Mouse (Mus musculus): ENCODE results near the gene Taok3.

Taok3 gene

DNA sequence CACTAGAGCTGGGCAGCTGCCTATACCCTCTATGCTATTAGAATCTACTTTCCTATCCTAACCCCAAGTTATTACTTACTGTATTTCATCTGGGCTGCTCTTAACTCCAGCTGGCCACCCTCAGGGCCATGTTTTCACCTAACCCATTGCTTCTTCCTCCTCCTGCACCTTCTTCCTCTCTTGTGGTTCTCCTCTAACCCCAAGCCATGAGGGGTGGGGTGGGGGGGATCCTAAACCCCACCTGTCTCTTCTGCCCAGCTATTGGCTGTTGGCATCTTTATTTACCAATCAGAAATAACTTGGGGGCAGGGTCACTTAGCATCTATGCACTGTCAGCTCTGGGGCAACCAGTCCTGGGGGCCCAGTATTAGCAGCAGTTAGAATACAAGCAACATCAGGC, 26.2 kb downstream of the Taok3 start:
- DNase-seq (ENCODE audit: low spot score) = no peak

DNA sequence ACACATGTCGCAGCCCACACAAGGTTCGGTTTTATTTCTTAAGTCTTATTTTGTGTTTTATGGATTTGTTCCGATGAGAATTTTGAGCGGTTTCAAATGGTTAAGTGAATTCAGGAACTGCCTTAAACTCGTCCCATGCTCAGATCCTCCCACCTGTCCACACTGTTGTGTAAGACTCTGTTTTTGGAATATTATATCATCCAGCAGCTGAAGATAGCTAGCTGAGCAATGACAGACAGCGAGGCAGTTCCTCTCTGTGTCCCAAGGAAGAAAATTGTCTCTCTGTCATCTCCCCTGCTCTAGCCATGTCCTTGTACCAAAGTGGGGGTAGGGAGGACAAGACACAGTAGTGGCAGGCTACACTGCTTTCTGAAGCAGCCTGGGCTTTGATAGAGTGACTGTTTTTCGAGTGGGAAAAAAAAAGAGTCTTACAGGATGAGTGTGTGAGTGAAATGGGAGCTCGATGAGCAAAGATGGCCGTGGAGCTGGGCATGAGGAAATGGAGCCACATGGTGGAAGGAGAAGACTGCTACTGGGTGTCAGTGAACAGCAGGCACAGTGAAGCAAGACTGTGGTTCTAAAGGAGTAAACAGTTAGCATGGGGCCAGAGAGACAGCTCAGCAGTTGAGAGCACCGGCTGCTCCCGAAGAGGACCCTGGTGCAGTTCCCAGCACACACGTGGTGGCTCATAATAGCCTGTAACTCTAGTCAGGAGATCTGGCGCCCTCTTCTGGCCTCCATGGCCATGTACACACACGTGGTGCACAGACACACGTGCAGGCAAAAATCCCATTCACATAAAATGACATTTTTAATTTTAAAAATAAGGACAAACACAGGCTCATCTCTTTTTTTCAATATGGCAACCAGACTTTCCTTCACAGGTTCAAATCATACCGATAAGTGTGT, 27.5 kb downstream of the Taok3 start:
- no peak for DNase-seq (ENCODE audit: low spot score)

DNA sequence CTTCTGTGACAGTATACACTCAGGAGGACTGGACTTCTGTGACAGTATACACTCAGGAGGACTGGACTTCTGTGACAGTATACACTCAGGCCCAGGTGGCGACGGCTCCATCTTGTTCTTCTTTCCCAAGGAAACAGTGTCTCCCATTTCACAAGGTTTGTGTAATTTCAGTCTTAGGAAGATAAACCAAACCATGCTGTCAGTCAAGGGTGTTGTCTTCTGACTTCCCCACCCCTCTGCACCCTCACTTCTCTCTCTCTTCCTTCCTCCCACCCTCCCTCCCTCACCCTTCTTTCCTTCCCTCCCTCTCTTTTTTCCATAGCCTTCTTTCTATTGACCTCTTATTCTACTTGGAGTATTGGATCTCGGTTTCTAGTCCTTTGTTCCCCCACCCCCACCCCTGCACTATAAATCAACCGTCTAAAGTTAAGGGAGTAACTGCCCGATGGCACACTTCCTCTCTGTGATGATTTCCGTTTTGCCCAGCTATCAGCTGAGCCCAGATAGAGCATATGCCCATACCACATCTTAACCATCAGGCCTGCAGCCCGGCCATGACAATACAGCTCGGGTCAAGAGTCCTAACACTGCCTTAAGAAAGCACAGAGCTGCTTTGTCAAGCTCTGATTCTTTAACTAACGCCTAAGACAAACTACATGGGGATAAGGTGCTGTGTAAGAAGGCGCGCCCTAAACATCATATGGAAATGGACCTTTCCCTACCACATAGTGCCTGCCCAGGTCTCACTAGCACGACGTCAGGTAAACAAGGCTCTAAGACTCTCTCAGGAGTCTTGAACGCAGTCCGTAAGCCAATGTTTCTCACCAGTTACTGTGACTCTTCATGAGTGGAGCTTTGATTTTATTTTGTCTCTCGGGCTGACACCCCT, 29.4 kb downstream of the Taok3 start:
- DNase-seq (ENCODE audit: low spot score) = no peak

DNA sequence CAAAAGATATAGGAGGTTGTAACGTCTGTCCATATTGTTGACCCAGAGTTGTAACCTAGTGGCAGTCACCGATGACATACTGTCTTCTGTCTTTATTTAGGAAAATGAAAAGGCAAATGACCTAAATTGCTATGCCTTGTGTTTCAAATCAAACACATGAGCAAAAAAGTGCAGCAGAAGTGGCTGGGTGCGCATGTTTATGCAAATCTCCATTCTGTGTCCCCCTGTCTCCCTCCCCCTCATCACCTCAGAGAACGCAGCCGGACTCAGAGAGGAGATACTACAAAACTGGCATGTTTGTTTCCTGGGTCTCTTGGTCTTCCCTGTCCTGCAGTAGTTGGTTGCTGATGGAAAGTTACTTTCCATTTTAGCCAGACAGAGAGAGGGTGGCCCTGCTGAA, 30.1 kb downstream of the Taok3 start:
- DNase-seq (ENCODE audit: low spot score) = no peak

DNA sequence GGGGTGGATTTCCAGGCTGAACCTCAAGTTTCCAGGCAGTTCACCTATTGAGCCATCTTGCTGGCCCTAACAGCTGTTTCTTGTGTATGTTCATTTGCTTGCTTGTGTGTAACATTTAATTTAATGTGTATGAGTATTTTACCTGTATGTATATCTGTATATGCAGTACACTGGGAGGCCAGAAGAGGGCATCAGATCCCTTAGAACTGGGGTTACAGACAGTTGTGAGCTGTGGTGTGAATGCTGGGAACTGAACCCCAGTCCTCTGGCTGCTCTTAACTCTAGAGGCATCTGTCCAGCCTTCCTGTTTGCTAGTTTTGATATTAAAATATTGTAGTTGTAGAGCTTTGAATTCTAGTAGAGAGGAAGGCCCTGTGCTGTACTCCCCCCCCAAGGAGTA, 33.0 kb downstream of the Taok3 start:
- DNase-seq (ENCODE audit: low spot score) = no peak

DNA sequence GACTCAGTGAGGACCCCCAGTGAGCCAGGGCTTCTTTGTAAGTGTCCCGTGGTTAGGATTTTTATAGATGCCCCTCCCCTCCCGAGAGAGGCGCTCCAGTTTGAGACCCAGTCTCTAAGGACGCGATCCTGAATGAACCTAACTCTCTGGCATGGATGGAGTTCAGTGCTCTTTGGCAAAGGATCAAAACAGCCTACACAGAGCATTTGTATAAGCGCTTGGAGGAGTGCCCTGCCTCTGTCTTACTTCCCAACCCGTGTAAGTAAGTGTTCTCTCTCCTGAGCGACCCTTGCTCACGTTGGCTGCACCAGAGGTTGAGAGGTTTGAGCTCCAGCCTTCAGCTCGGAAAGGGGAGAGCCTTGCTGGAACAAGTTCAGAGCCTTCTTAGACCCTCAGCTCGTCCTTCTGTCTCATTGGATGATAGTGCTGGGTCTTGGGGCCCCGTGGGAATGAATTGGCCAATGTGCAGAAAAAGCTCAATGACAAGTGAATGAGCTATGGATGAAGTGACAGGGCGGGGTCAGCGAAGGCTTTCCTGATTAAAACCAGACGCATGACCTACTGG, 33.7 kb downstream of the Taok3 start:
- no peak for DNase-seq (ENCODE audit: low spot score)

DNA sequence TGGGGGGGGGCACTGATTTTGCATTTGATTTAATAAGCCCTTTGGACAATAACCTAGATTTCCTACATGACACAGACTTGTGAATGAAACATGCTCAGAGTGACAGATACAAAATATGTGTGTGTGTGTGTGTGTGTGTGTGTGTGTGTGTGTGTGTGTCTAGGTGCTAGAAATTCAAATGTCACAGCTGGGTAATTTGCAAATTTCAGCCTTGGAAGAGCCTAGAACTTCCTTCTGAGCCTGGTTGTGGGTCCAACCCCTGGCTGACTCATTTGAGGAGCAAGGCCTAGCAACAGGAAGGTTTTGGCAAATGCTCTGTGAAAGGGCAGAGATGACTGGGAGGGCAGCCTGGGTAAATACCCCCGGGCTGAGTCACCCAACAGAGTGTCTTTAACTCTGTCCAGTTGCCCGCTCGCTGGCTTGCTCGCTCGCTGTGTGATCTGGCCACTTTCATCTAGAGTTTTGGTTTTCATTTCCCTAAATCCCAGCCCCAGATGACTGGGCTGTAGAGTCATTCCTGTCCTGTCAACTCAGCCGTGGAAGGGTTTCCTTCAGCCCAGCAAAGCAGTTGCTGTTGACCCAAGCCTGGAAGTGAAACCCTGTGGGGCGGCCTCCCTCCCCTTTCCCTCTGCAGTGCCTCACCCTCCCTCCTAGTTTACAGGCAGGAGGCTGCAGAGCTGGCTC, 38.5 kb downstream of the Taok3 start:
- no peak for DNase-seq (ENCODE audit: low spot score)

DNA sequence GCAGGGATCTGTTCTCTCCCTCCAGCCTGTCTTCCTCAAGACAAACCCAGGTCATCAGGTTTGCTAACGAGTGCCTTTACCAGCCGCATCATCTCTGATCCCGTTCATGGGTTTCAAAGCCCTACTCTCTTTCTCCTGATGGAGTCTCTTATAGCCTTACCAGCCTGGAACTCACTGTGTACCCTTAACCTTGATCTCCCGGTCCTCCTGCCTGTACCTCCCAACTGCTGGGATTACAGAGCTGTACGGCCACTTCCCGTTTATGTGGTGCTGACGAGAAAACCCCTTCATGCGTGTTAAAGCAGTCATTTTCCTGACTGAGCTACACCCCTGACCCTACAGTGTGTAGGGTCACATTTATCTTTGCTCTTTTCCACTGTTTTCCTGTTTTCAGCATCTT, 39.4 kb downstream of the Taok3 start:
- no peak for DNase-seq (ENCODE audit: low spot score)

DNA sequence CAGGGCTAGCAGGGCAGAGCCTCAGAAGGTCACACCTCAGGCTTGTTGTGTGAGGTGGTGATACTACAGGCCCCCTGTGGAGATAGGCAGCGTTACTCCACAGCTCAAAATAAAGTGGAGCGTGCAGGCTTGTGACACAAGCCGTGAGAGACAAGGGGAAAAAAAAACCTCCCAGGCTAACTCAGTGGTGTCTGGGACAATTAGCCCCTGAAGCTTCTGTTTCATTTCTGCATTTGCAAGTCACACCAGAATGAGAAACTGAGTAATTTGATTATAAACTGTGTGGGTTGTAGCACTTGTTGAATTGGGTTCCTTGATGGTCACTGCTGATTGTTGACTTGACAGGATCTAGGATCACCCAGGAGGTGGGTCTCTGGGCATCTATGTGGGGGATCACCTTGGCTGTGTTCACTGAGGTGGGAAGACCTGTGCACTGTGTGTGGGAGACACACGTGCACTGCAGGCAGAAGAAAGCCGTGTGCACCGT, 39.9 kb downstream of the Taok3 start:
- peak; percentile 23 for DNase-seq (ENCODE audit: low spot score)

DNA sequence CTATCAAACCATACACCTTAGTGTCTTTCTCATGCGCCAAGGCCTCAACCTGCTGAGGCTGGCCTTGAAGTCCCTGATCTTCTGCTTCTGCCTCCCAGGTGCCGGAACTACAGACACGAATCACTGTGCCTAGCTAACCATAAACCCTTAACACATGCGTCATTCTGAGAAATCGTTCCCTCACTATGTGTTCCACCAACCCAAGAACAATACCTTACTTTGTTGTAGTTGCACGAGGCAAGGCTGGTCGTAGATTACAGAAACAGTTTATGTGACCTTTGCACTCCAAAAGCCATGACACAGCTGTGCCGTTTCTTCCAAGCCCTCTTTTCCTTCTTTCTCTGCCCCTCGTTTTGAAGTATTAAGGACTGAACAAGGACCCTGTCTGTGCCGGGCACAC, 40.6 kb downstream of the Taok3 start:
- no peak for DNase-seq (ENCODE audit: low spot score)

DNA sequence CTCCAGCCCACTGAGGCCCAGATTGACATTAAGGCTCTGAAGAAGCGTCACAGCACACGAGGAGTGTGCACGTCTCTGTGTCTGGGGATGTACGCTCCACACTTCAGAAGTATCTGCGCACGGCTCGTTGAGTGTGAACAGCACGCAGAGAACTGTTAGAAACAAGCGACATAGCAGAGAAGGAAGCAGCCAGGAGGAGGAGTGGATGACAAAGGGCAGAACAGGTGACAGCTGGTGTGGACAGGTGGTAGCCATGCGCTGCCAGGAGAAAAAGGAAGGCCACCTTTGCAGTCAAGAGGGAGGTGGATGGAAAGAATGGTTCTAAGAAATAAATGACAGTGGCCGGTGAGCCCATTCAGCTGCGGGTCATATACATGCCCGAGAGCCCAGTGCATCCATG, 43.9 kb downstream of the Taok3 start:
- no peak for DNase-seq (ENCODE audit: low spot score)

DNA sequence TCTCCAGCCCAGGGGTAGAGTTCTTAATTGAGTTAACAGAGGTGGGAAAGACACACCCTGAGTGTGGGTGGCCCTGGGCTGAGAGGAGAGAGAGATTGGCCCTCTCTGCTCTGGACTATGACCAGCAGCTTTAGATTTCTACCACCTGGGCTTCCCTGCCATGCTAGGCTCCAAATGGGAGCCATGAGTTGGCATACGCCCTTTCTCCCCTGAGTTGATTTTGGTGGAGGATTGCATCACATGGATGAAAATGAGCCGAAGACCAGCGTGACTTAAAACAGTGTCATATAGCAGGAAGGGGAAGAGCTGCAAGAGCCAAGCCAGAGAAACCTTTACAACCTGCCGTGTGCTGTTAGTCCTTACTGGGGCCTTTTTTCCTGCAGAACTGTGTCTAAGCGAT, 44.6 kb downstream of the Taok3 start:
- DNase-seq (ENCODE audit: low spot score) = no peak

DNA sequence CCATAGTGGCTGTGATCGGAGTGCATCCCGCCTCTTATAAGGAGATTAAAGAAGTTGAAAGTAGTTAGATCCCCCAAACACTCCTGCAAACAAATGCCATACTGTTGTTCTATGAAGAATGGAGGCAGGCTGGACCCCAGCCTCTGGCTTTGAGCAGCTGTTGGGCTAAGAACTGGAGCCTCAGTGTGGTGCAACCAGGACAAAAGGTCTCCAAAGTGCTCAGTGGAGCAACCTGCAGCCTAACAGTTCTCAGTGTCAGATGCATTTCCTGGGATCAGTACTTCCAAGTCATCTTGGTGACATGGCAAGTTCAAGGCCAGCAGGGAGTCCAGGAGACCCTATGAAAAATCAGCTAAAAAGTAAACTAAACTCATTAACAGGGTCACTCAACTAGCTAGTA, 45.0 kb downstream of the Taok3 start:
- no peak for DNase-seq (ENCODE audit: low spot score)

DNA sequence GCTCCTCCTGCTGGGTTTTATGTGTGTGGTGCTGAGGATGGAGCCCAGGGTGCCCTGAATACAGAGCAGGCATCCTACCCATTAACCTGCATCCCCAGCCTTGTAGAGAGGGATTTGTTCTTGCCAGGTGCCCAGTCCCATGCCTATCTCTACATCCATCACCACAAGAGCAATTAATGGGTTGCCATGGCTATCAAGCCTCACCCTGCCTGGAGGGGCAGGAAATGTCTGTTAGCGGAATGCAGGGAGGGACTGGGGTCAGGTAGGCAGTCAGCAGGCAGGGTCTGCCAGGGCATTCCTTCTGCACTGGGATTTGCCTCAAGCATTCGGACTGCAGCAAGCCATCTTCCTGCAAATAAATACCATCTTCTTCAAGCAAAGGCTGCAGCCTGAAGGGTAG, 46.0 kb downstream of the Taok3 start:
- no peak for DNase-seq (ENCODE audit: low spot score)

DNA sequence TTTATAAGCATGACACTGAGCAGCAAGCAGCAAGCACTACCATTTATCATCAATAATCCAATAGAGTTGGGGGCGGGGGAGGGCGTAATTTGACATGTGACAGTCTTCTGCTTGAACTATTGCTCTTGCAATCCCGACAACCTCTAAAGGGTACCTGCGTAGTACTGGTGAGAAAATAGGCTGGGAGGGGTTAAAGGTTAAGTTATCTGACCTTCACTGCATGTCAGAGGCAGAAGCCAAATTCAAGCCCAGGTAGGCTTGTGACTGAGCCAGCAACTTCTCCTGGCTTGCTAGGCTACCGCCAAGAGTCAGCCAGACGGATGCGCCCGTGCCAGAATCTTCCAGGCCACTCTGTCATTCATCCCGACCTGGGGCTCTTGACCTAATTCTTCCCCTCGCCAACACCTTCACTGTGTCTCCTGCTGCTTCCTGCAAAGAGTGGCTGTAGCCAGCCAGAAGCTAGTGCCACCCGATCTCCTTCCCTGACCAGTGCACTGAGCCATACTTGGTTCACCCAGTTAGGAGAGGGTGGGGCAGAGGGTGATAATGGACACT, 47.0 kb downstream of the Taok3 start:
- DNase-seq (ENCODE audit: low spot score) = no peak

DNA sequence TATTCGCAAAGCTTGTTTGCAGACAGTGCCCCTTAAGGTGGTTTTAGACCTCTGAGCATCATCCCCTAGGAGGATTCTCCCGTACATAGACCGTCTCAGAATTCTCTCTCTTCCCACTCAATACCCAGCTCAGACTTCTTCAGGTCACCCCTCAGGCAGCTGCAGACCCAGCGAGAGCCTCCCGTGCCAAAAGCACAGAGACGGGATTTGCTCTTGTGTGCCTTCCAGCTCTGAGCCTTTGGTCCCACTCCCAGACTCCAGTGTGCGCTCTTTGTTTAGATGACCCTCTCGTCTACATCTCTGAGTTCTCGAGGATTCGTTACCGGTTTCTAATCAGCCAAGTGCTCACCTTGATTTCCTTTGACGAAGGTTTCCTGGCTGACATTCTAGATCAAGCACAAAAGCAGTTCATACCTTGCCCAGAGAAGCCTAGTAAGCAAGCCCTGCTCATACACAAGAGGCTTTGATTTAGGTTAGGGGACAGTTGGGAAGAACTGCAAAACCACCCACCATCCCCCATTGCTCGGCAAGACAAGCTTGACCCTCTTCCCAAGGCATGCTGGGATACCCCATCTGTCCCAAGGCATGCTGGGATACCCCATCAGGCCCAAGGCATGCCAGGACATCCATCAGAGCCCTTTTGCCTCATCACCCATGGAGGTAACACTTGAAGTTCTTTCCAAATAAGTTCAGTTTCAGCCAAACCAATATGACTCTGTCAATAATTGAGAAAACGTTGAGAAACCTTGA, 48.6 kb downstream of the Taok3 start:
- DNase-seq (ENCODE audit: low spot score) = no peak

DNA sequence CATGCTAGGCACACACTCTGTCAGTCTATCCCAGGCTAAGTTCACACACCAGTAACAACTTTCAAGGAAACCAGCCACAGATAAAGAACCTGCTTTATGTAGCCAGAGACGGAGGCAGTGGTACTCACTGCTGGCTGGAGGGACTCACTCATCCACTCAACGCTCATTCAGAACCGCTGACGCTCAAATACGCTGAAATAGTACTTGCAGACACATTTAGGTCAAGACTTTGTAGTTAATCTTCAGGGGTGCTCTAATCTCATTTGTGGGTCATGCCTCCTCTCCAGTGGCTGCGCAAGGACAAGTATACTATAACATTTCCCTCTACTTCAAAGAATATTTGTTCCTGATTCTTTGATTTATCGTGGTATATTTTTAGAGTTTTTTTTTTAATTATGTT, 54.1 kb downstream of the Taok3 start:
- no peak for DNase-seq (ENCODE audit: low spot score)

DNA sequence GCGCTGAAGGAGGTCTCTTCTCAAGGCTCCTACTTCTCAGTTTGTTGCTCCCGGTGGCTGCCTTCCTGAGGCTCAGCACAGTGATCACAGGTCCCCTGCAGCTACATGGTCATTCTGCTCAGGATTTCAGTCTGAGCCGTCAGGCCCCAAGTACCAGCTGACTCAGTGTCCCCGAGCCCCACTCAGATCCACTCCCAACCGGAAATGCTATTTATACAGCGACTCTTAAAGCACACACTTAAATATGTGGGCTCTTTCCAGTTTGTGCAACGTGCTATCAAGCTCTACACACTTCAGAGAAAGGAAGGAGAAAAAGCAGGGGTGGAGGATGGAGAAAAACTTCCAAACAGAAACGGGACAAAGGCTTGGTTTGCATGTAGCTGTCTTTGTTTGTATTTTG, 56.0 kb downstream of the Taok3 start:
- no peak for DNase-seq (ENCODE audit: low spot score)

DNA sequence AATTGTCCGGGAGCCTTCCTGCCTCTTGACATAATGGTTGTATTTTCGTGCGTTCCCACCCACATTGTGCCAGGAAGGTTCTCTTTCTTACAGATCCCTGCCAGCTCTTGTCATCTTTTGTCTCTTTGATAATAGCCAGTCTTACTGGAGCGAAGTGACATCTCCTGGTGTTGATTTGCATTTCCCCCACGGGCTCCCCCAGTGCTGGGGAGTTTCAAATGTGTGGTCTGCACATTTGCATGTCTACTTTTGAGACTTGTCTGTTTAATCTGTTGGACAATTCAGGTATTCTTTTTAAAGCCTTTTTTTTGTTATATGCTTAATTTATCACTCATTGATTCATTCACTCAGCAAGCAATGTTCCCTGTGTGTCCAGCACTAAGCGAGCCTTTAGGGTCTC, 58.1 kb downstream of the Taok3 start:
- no peak for DNase-seq (ENCODE audit: low spot score)

DNA sequence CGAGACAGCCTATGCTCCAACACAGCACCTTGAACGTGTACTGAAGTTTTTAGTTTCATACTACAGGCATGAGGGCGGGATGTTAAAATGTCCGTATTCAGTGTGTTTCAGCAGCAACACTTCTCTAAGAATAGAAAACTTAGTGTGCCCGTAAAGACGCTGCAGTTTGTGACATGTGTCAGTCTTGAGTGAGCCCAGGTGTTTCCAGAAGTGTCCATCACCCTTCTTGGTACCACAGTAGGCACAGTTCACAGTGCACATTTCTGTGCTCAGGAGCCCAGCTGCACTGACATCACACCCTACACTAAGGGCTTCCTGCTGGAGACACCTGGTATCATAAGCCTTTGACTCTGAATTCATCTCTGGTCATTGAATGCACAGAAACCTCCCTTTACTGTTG, 58.6 kb downstream of the Taok3 start:
- no peak for DNase-seq (ENCODE audit: low spot score)

DNA sequence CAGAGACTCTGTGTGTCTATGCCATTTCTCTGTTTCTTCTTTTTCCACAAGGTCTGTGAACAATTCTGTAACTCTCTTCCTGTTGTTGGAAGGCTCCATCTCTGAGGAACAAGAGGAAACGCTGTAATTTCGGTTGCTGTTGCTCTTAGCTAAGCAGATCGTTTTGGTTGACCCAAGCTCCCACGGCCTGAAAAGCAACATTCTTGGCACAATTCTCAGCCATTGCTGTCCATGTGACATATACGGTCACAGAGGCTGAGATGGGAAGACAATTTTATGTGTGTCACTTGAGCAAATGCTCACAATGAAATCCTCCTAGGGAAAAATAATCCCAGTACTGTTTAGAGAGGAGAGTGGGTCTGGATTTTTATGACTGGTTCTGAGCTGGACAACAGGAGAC, 62.0 kb downstream of the Taok3 start:
- DNase-seq (ENCODE audit: low spot score) = no peak

Measured in retina, embryonic 14.5 days (tissue).